Mouse (Mus musculus) regulatory T cell (primary cell): Measurements from ENCODE around the gene Sulf2.

ENCODE experiments used
- in situ Hi-C: fragments of 300-600 bp; cut with MboI, MseI; formaldehyde crosslinking; loops from one replicate; pipeline ENCODE4 v1.15.1; 2025; ENCODE audit warnings: high pct_unique_total_duplicates

The Sulf2 gene

GRCm38 (mm10) chr2:166027834-166028233 lies 127.6 kb downstream of the Sulf2 start:
- in situ Hi-C loops, result no loop called here

DNA sequence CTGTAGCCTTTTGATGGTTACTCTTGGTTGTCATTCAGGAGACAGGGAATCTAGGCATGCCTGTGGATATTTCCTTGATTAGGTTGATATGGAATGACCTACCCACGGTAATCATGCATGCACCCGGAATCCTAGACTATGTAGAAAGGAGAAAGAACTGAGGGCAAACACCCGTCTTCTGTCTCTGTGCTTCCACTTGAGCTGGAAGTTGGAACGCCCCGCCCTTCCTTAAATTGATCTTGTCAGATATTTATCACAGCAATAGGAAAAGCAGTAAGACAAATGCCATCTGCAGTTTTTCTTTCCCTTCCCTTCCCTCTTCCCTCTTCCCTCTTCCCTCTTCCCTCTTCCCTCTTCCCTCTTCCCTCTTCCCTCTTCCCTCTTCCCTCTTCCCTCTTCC lies 129.5 kb downstream of the Sulf2 start:
- in situ Hi-C loops, result no loop called here

DNA sequence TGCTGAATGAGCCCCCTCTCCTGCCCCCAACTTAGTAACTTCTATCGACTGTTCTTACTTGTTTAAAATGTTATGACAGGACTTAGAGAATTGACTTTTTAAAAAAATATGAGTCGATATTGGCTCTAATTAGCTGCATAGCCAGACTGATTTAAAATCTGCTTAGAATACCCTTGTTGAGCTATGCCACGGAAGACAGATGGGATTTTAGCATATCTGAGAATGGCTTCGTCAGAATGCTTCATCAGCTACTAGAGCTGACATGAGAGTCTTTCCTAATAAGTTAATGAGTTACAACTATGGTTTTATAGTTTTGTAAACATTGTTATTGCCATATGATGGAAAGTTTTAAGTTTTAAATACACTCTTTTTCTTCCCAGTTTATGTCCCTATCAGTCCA lies 130.8 kb downstream of the Sulf2 start:
- in situ Hi-C loops, result no loop called here

- in situ Hi-C loops, result no loop called here
Observed at GRCm38 (mm10) chr2:166024079-166024478, 131.4 kb downstream of the Sulf2 start.
